Mouse (Mus musculus): ENCODE data around the gene Ago4. TPM values are rescaled to one million over a fixed set of nuclear protein-coding genes. Genes with fewer than 3 reads are reported as not detected.
A peak's percentile ranks its signal among the peaks of the same experiment; 100 is the strongest.
"Not testable (repeated sequence)": the region's sequence is repeated elsewhere in the genome, so short reads cannot be mapped to it uniquely, and the experiment has no call there.

Ago4 gene
- polyA plus RNA-seq, 1 experiment from 2014 or later, result 10.9 TPM

GRCm38 (mm10) chr4:126546183-126546582 lies 12.9 kb upstream of the Ago4 start:
- 76% methylated on average over 2 of the region's 2 CpGs for whole genome bisulfite sequencing
- Histone ChIP-seq H3K9me3 (no peaks in the 10 kb centered on the region), H3K27me3 (replicated peaks) (no peaks in the 10 kb centered on the region), H3K36me3 (replicated peaks) (no peaks in the 10 kb centered on the region), H3K4me2 (no peak overlapping the region), H3K9ac (no peak overlapping the region), H3K4me3 (no peak overlapping the region), H3K27ac (no peak overlapping the region), H3K4me1 (no peaks in the 10 kb centered on the region)
- no peak for ATAC-seq (replicated peaks)

GRCm38 (mm10) chr4:126545703-126546102 lies 12.4 kb upstream of the Ago4 start:
- Histone ChIP-seq H3K9ac (no peak overlapping the region), H3K27ac (no peak overlapping the region), H3K36me3 (replicated peaks) (no peaks in the 10 kb centered on the region), H3K9me3 (no peaks in the 10 kb centered on the region), H3K4me2 (no peak overlapping the region), H3K4me1 (no peaks in the 10 kb centered on the region), H3K27me3 (replicated peaks) (no peaks in the 10 kb centered on the region), H3K4me3 (no peak overlapping the region)
- no peak for ATAC-seq (replicated peaks)
- 79% methylated on average over 5 of the region's 7 CpGs for WGBS

GRCm38 (mm10) chr4:126545016-126545415 lies 11.7 kb upstream of the Ago4 start:
- H3K4me2 ChIP-seq, result no peak overlapping the region
- H3K4me1 ChIP-seq, result no peaks in the 10 kb centered on the region
- no peak for ATAC-seq (replicated peaks)
- H3K36me3 ChIP-seq (replicated peaks), result no peaks in the 10 kb centered on the region
- H3K27ac ChIP-seq, result no peak overlapping the region
- H3K9me3 ChIP-seq, result no peaks in the 10 kb centered on the region
- H3K27me3 ChIP-seq (replicated peaks), result no peaks in the 10 kb centered on the region
- H3K4me3 ChIP-seq, result no peak overlapping the region
- no peak overlapping the region for H3K9ac ChIP-seq
- WGBS, result 83% methylated on average over 1 of the region's 1 CpGs

- Histone ChIP-seq H3K4me3 (no peak overlapping the region), H3K36me3 (replicated peaks) (no peaks in the 10 kb centered on the region), H3K27ac (no peak overlapping the region), H3K9ac (no peak overlapping the region), H3K9me3 (no peaks in the 10 kb centered on the region), H3K4me1 (no peaks in the 10 kb centered on the region), H3K27me3 (replicated peaks) (no peaks in the 10 kb centered on the region), H3K4me2 (no peak overlapping the region)
- 71% methylated on average over 7 of the region's 7 CpGs for WGBS
- ATAC-seq (replicated peaks), result no peak
Observed at GRCm38 (mm10) chr4:126542838-126543237, 9.6 kb upstream of the Ago4 start.

- no peak for ATAC-seq (replicated peaks)
- Histone ChIP-seq H3K4me2 (no peak overlapping the region), H3K4me1 (no peaks in the 10 kb centered on the region), H3K27ac (no peak overlapping the region), H3K9me3 (no peaks in the 10 kb centered on the region), H3K9ac (no peak overlapping the region), H3K36me3 (replicated peaks) (no peaks in the 10 kb centered on the region), H3K27me3 (replicated peaks) (no peaks in the 10 kb centered on the region), H3K4me3 (no peak overlapping the region)
- WGBS, result 90% methylated on average over 3 of the region's 3 CpGs
Observed at GRCm38 (mm10) chr4:126540487-126541071, 7.3 kb upstream of the Ago4 start.

- no peaks in the 10 kb centered on the region for H3K36me3 ChIP-seq (replicated peaks)
- no peak overlapping the region for H3K27ac ChIP-seq
- no peak overlapping the region for H3K4me3 ChIP-seq
- 68% methylated on average over 5 of the region's 5 CpGs for WGBS
- no peak for ATAC-seq (replicated peaks)
- H3K4me2 ChIP-seq, result no peak overlapping the region
- H3K9me3 ChIP-seq, result no peaks in the 10 kb centered on the region
- peaks cover 11% of the 10 kb centered on the region for H3K4me1 ChIP-seq
- H3K9ac ChIP-seq, result no peak overlapping the region
- H3K27me3 ChIP-seq (replicated peaks), result no peaks in the 10 kb centered on the region
Observed at GRCm38 (mm10) chr4:126536865-126537264, 3.6 kb upstream of the Ago4 start.

GRCm38 (mm10) chr4:126535631-126536030 lies 2.4 kb upstream of the Ago4 start:
- H3K36me3 ChIP-seq (replicated peaks); H3K9ac ChIP-seq; H3K4me3 ChIP-seq; H3K27me3 ChIP-seq (replicated peaks); ATAC-seq (replicated peaks); H3K9me3 ChIP-seq; H3K4me2 ChIP-seq; H3K27ac ChIP-seq: not testable (repeated sequence)
- 95% methylated on average over 7 of the region's 7 CpGs for WGBS
- H3K4me1 ChIP-seq, result peaks cover 19% of the 10 kb centered on the region

- peak; percentile 80; the same call in 1 of the 2 replicates for ATAC-seq (replicated peaks)
- Histone ChIP-seq H3K36me3 (replicated peaks) (no peaks in the 10 kb centered on the region), H3K4me1 (peaks cover 19% of the 10 kb centered on the region), H3K27ac (peak overlapping the region; percentile 82), H3K27me3 (replicated peaks) (no peaks in the 10 kb centered on the region), H3K9ac (peak overlapping the region; percentile 96), H3K4me2 (peak overlapping the region; percentile 87), H3K9me3 (no peaks in the 10 kb centered on the region), H3K4me3 (peak overlapping the region; percentile 93)
- 18% methylated on average over 5 of the region's 7 CpGs for WGBS
Observed at GRCm38 (mm10) chr4:126533729-126534070, 428 bp upstream of the Ago4 start.

GRCm38 (mm10) chr4:126532292-126532691 lies 980 bp downstream of the Ago4 start:
- H3K27ac ChIP-seq, result no peak overlapping the region
- peak overlapping the region; percentile 93 for H3K4me3 ChIP-seq
- peak overlapping the region; percentile 87 for H3K4me2 ChIP-seq
- WGBS, result 27% methylated on average over 5 of the region's 5 CpGs
- H3K27me3 ChIP-seq (replicated peaks), result no peaks in the 10 kb centered on the region
- no peaks in the 10 kb centered on the region for H3K9me3 ChIP-seq
- H3K9ac ChIP-seq, result peak overlapping the region; percentile 96
- H3K36me3 ChIP-seq (replicated peaks), result no peaks in the 10 kb centered on the region
- ATAC-seq (replicated peaks), result no peak
- peaks cover 19% of the 10 kb centered on the region for H3K4me1 ChIP-seq

- no peak overlapping the region for H3K4me2 ChIP-seq
- WGBS, result 95% methylated on average over 5 of the region's 5 CpGs
- no peak overlapping the region for H3K4me3 ChIP-seq
- peaks cover 7% of the 10 kb centered on the region for H3K4me1 ChIP-seq
- no peak for ATAC-seq (replicated peaks)
- no peak overlapping the region for H3K9ac ChIP-seq
- H3K27ac ChIP-seq, result no peak overlapping the region
- H3K36me3 ChIP-seq (replicated peaks), result no peaks in the 10 kb centered on the region
- no peaks in the 10 kb centered on the region for H3K9me3 ChIP-seq
- H3K27me3 ChIP-seq (replicated peaks), result no peaks in the 10 kb centered on the region
Observed at GRCm38 (mm10) chr4:126526828-126527227, 6.4 kb downstream of the Ago4 start.

- H3K9ac ChIP-seq, result no peak overlapping the region
- peaks cover under 1% of the 10 kb centered on the region for H3K4me1 ChIP-seq
- no peaks in the 10 kb centered on the region for H3K36me3 ChIP-seq (replicated peaks)
- no peak for ATAC-seq (replicated peaks)
- no peak overlapping the region for H3K27ac ChIP-seq
- H3K27me3 ChIP-seq (replicated peaks), result no peaks in the 10 kb centered on the region
- H3K4me3 ChIP-seq, result no peak overlapping the region
- H3K9me3 ChIP-seq, result no peaks in the 10 kb centered on the region
- 89% methylated on average over 3 of the region's 3 CpGs for WGBS
- no peak overlapping the region for H3K4me2 ChIP-seq
Observed at GRCm38 (mm10) chr4:126526164-126526563, 7.1 kb downstream of the Ago4 start.

GRCm38 (mm10) chr4:126512308-126513066 lies 20.8 kb downstream of the Ago4 start:
- Histone ChIP-seq H3K27me3 (replicated peaks) (no peaks in the 10 kb centered on the region), H3K9me3 (no peaks in the 10 kb centered on the region), H3K4me2 (no peak overlapping the region), H3K4me1 (no peaks in the 10 kb centered on the region), H3K4me3 (no peak overlapping the region), H3K9ac (no peak overlapping the region), H3K27ac (no peak overlapping the region), H3K36me3 (replicated peaks) (peaks cover 50% of the 10 kb centered on the region)
- WGBS, result 87% methylated on average over 6 of the region's 6 CpGs
- ATAC-seq (replicated peaks), result no peak

GRCm38 (mm10) chr4:126511013-126511412 lies 22.3 kb downstream of the Ago4 start:
- H3K4me3 ChIP-seq, result no peak overlapping the region
- H3K27me3 ChIP-seq (replicated peaks), result no peaks in the 10 kb centered on the region
- H3K4me2 ChIP-seq, result no peak overlapping the region
- peaks cover 59% of the 10 kb centered on the region; the same call in 1 of the 2 replicates for H3K36me3 ChIP-seq (replicated peaks)
- WGBS, result 92% methylated on average over 5 of the region's 5 CpGs
- no peak for ATAC-seq (replicated peaks)
- no peak overlapping the region for H3K27ac ChIP-seq
- H3K9me3 ChIP-seq, result no peaks in the 10 kb centered on the region
- no peak overlapping the region for H3K9ac ChIP-seq
- H3K4me1 ChIP-seq, result no peaks in the 10 kb centered on the region
